Mouse (Mus musculus): ENCODE measurements around the gene Rab11fip3. TPM values are rescaled to one million over a fixed set of nuclear protein-coding genes. Genes with fewer than 3 reads are reported as not detected.
A peak's percentile ranks its signal among the peaks of the same experiment; 100 is the strongest.

Rab11fip3 gene
- total RNA-seq, 2 experiments from 2014 or later: 36.8 to 41.4 TPM

- DNase-seq (ENCODE audit: low spot score in 2 of 2): no peak
Observed at GRCm38 (mm10) chr17:25942597-25943151, 126.7 kb downstream of the Rab11fip3 start.

GRCm38 (mm10) chr17:25941511-25942241, 127.7 kb downstream of the Rab11fip3 start:
- peak; percentile 60 to 84 for DNase-seq (ENCODE audit: low spot score in 2 of 2)

Other genes with a start within 250 kb of the Rab11fip3 start
- 10 to 100 TPM; 12.2 to 13.7 TPM for gene Wdr24, start 245.9 kb downstream of the Rab11fip3 start, total RNA-seq (2021)
- 10 to 100 TPM; 31.6 to 32.4 TPM for gene Jmjd8, start 240.7 kb downstream of the Rab11fip3 start, total RNA-seq (2021)
- gene Stub1, start 236.2 kb downstream of the Rab11fip3 start, total RNA-seq (2021): 100 to 1,000 TPM; 116 to 134 TPM
- gene Rhbdl1, start 232.3 kb downstream of the Rab11fip3 start, total RNA-seq (2021): 1 to 10 TPM; 7.6 to 10.0 TPM
- gene Gm20683, start 227.8 kb downstream of the Rab11fip3 start, total RNA-seq (2021): 1 to 10 TPM; 5.4 to 7.6 TPM
- gene Rhot2, start 224.7 kb downstream of the Rab11fip3 start, total RNA-seq (2021): 10 to 100 TPM; 34.9 to 41.5 TPM
- 10 to 100 TPM; 11.7 to 12.0 TPM for gene Wdr90, start 208.1 kb downstream of the Rab11fip3 start, total RNA-seq (2021)
- 10 to 100 TPM; 46.1 to 48.6 TPM for gene Mcrip2, start 200.8 kb downstream of the Rab11fip3 start, total RNA-seq (2021)
- gene Mettl26, start 194.5 kb downstream of the Rab11fip3 start, total RNA-seq (2021): 10 to 100 TPM; 20.0 to 21.3 TPM
- gene Wfikkn1, start 188.7 kb downstream of the Rab11fip3 start, total RNA-seq (2021): 1 to 10 TPM in 1 of 2 experiments, under 1 TPM in 1; 0.88 to 1.4 TPM
- gene Rab40c, start 149.8 kb downstream of the Rab11fip3 start, total RNA-seq (2021): 10 to 100 TPM; 15.1 to 17.2 TPM
- gene Pigq, start 124.6 kb downstream of the Rab11fip3 start, total RNA-seq (2021): 10 to 100 TPM; 46.7 to 50.8 TPM
- gene Nhlrc4, start 124.6 kb downstream of the Rab11fip3 start, total RNA-seq (2021): not detected
- gene A930017K11Rik, start 117.0 kb downstream of the Rab11fip3 start, total RNA-seq (2021): not detected
- 10 to 100 TPM; 14.2 to 14.5 TPM for gene Capn15, start 83.8 kb downstream of the Rab11fip3 start, total RNA-seq (2021)
- 10 to 100 TPM in 1 of 2 experiments, 1 to 10 TPM in 1; 9.2 to 12.9 TPM for gene Decr2, start 20.8 kb upstream of the Rab11fip3 start, total RNA-seq (2021)
- gene Nme4, start 26.0 kb upstream of the Rab11fip3 start, total RNA-seq (2021): 10 to 100 TPM; 13.5 to 18.3 TPM
- 1 to 10 TPM; 3.0 to 4.5 TPM for gene Tmem8, start 43.7 kb upstream of the Rab11fip3 start, total RNA-seq (2021)
- gene Mrpl28, start 53.9 kb upstream of the Rab11fip3 start, total RNA-seq (2021): 10 to 100 TPM; 62.3 to 63.3 TPM
- gene Axin1, start 69.1 kb upstream of the Rab11fip3 start, total RNA-seq (2021): 10 to 100 TPM; 28.5 to 29.5 TPM
- under 1 TPM in 1 of 2 experiments, not detected in 1; 0.21 TPM for gene Pdia2, start 129.5 kb upstream of the Rab11fip3 start, total RNA-seq (2021)
- gene Rgs11, start 133.4 kb upstream of the Rab11fip3 start, total RNA-seq (2021): 1 to 10 TPM in 1 of 2 experiments, under 1 TPM in 1; 0.65 to 1.3 TPM
- 1 to 10 TPM; 3.7 to 4.2 TPM for gene Arhgdig, start 138.2 kb upstream of the Rab11fip3 start, total RNA-seq (2021)
- 10 to 100 TPM; 50.2 to 55.7 TPM for gene Fam234a, start 174.7 kb upstream of the Rab11fip3 start, total RNA-seq (2021)
- 10 to 100 TPM; 33.6 to 43.9 TPM for gene Luc7l, start 183.3 kb upstream of the Rab11fip3 start, total RNA-seq (2021)